Mouse (Mus musculus): Measurements from ENCODE around the gene Smarcad1. TPM values are rescaled to one million over a fixed set of nuclear protein-coding genes. Genes with fewer than 3 reads are reported as not detected.

Gene Smarcad1
- polyA plus RNA-seq, 1 experiment from 2014 or later: 118 TPM

- no peaks in the 10 kb centered on the region for H3K27me3 ChIP-seq (ENCODE audit: control insufficient read depth, insufficient read depth, low read length)
- DNase-seq (peak; percentile 37), ATAC-seq (ENCODE audit: low FRiP score, low TSS enrichment) (no peak)
- H3K9me3 ChIP-seq (ENCODE audit: control insufficient read depth, low read length): no peaks in the 10 kb centered on the region
- H3K27ac ChIP-seq (replicated peaks; ENCODE audit: low read depth, low read length): no peak overlapping the region
- WGBS: 17% methylated on average over 6 of the region's 6 CpGs
- no peaks in the 10 kb centered on the region for H3K36me3 ChIP-seq (ENCODE audit: control insufficient read depth, insufficient read depth, low read length)
- no peak overlapping the region for H3K9ac ChIP-seq (replicated peaks; ENCODE audit: low read length)
- H3K4me1 ChIP-seq (ENCODE audit: control insufficient read depth, insufficient read depth, low read length): no peaks in the 10 kb centered on the region
- no peak overlapping the region for H3K4me3 ChIP-seq (replicated peaks; ENCODE audit: low read depth, low read length)
- H3K4me2 ChIP-seq (ENCODE audit: low read length): no peak overlapping the region
Measured at GRCm38 (mm10) chr6:65132376-65132775, 90.0 kb downstream of the Smarcad1 start.

- H3K4me2 ChIP-seq (ENCODE audit: low read length): no peak overlapping the region
- H3K36me3 ChIP-seq (ENCODE audit: control insufficient read depth, insufficient read depth, low read length): no peaks in the 10 kb centered on the region
- 24% methylated on average over 2 of the region's 2 CpGs for WGBS
- no peak overlapping the region for H3K4me3 ChIP-seq (replicated peaks; ENCODE audit: low read depth, low read length)
- no peaks in the 10 kb centered on the region for H3K27me3 ChIP-seq (ENCODE audit: control insufficient read depth, insufficient read depth, low read length)
- H3K9me3 ChIP-seq (ENCODE audit: control insufficient read depth, low read length): no peaks in the 10 kb centered on the region
- H3K4me1 ChIP-seq (ENCODE audit: control insufficient read depth, insufficient read depth, low read length): peaks cover 15% of the 10 kb centered on the region; the same call in 1 of the 2 replicates
- DNase-seq: peak; percentile 36
- no peak overlapping the region for H3K9ac ChIP-seq (replicated peaks; ENCODE audit: low read length)
- peak overlapping the region; percentile 60 for H3K27ac ChIP-seq (replicated peaks; ENCODE audit: low read depth, low read length)
- peak; percentile 60; the same call in 1 of the 2 replicates for ATAC-seq (ENCODE audit: low FRiP score, low TSS enrichment)
Measured at GRCm38 (mm10) chr6:65137802-65138201, 95.4 kb downstream of the Smarcad1 start.

GRCm38 (mm10) chr6:65138243-65138642 is 95.9 kb downstream of the Smarcad1 start:
- H3K4me3 ChIP-seq (replicated peaks; ENCODE audit: low read depth, low read length): no peak overlapping the region
- H3K27me3 ChIP-seq (ENCODE audit: control insufficient read depth, insufficient read depth, low read length): no peaks in the 10 kb centered on the region
- H3K9me3 ChIP-seq (ENCODE audit: control insufficient read depth, low read length): no peaks in the 10 kb centered on the region
- H3K27ac ChIP-seq (replicated peaks; ENCODE audit: low read depth, low read length): peak overlapping the region; percentile 60
- DNase-seq (peak; percentile 68), ATAC-seq (ENCODE audit: low FRiP score, low TSS enrichment) (no peak)
- no peak overlapping the region for H3K9ac ChIP-seq (replicated peaks; ENCODE audit: low read length)
- H3K36me3 ChIP-seq (ENCODE audit: control insufficient read depth, insufficient read depth, low read length): no peaks in the 10 kb centered on the region
- H3K4me2 ChIP-seq (ENCODE audit: low read length): no peak overlapping the region
- 69% methylated on average over 1 of the region's 1 CpGs for WGBS
- peaks cover 15% of the 10 kb centered on the region; the same call in 1 of the 2 replicates for H3K4me1 ChIP-seq (ENCODE audit: control insufficient read depth, insufficient read depth, low read length)

- no peak overlapping the region for H3K9ac ChIP-seq (replicated peaks; ENCODE audit: low read length)
- 0 out of 2 replicates have a peak overlapping the region, but pooled peaks have one; percentile 49 for H3K27ac ChIP-seq (replicated peaks; ENCODE audit: low read depth, low read length)
- H3K9me3 ChIP-seq (ENCODE audit: control insufficient read depth, low read length): no peaks in the 10 kb centered on the region
- DNase-seq (peak; percentile 28), ATAC-seq (ENCODE audit: low FRiP score, low TSS enrichment) (peak; percentile 36; the same call in 1 of the 2 replicates)
- no peaks in the 10 kb centered on the region for H3K27me3 ChIP-seq (ENCODE audit: control insufficient read depth, insufficient read depth, low read length)
- 14% methylated on average over 5 of the region's 5 CpGs for WGBS
- H3K4me2 ChIP-seq (ENCODE audit: low read length): peak overlapping the region; percentile 3; the same call in 1 of the 2 replicates
- H3K4me3 ChIP-seq (replicated peaks; ENCODE audit: low read depth, low read length): no peak overlapping the region
- no peaks in the 10 kb centered on the region for H3K36me3 ChIP-seq (ENCODE audit: control insufficient read depth, insufficient read depth, low read length)
- H3K4me1 ChIP-seq (ENCODE audit: control insufficient read depth, insufficient read depth, low read length): peaks cover 25% of the 10 kb centered on the region
Measured at GRCm38 (mm10) chr6:65140082-65140749, 97.8 kb downstream of the Smarcad1 start.

- no peaks in the 10 kb centered on the region for H3K36me3 ChIP-seq (ENCODE audit: control insufficient read depth, insufficient read depth, low read length)
- no peaks in the 10 kb centered on the region for H3K27me3 ChIP-seq (ENCODE audit: control insufficient read depth, insufficient read depth, low read length)
- no peaks in the 10 kb centered on the region for H3K9me3 ChIP-seq (ENCODE audit: control insufficient read depth, low read length)
- 37% methylated on average over 6 of the region's 6 CpGs for WGBS
- H3K4me3 ChIP-seq (replicated peaks; ENCODE audit: low read depth, low read length): no peak overlapping the region
- no peak overlapping the region for H3K9ac ChIP-seq (replicated peaks; ENCODE audit: low read length)
- H3K4me2 ChIP-seq (ENCODE audit: low read length): peak overlapping the region; percentile 3; the same call in 1 of the 2 replicates
- peaks cover 25% of the 10 kb centered on the region for H3K4me1 ChIP-seq (ENCODE audit: control insufficient read depth, insufficient read depth, low read length)
- ATAC-seq (ENCODE audit: low FRiP score, low TSS enrichment) (peak; percentile 9; the same call in 1 of the 2 replicates), DNase-seq (no peak)
- H3K27ac ChIP-seq (replicated peaks; ENCODE audit: low read depth, low read length): no peak overlapping the region
Measured at GRCm38 (mm10) chr6:65140750-65141243, 98.4 kb downstream of the Smarcad1 start.

- no peak for DNase-seq
- H3K9ac ChIP-seq (replicated peaks; ENCODE audit: low read length): no peak overlapping the region
- no peak for ATAC-seq (ENCODE audit: low FRiP score, low TSS enrichment)
- no peaks in the 10 kb centered on the region for H3K9me3 ChIP-seq (ENCODE audit: control insufficient read depth, low read length)
- no peak overlapping the region for H3K4me3 ChIP-seq (replicated peaks; ENCODE audit: low read depth, low read length)
- no peaks in the 10 kb centered on the region for H3K36me3 ChIP-seq (ENCODE audit: control insufficient read depth, insufficient read depth, low read length)
- no peaks in the 10 kb centered on the region for H3K27me3 ChIP-seq (ENCODE audit: control insufficient read depth, insufficient read depth, low read length)
- peaks cover 25% of the 10 kb centered on the region for H3K4me1 ChIP-seq (ENCODE audit: control insufficient read depth, insufficient read depth, low read length)
- H3K27ac ChIP-seq (replicated peaks; ENCODE audit: low read depth, low read length): no peak overlapping the region
- 79% methylated on average over 1 of the region's 1 CpGs for WGBS
- H3K4me2 ChIP-seq (ENCODE audit: low read length): no peak overlapping the region
Measured at GRCm38 (mm10) chr6:65142316-65142715, 99.9 kb downstream of the Smarcad1 start.

- Histone ChIP-seq H3K4me2 (ENCODE audit: low read length) (peak within 1 kb of the TSS; percentile 42), H3K4me3 (replicated peaks; ENCODE audit: low read depth, low read length) (0 out of 2 replicates have a peak within 1 kb of the TSS, but pooled peaks have one; percentile 5), H3K9me3 (ENCODE audit: control insufficient read depth, low read length) (no peaks in the 10 kb centered on the region), H3K27me3 (ENCODE audit: control insufficient read depth, insufficient read depth, low read length) (no peaks in the 10 kb centered on the region), H3K9ac (replicated peaks; ENCODE audit: low read length) (no peak within 1 kb of the TSS), H3K27ac (replicated peaks; ENCODE audit: low read depth, low read length) (no peak within 1 kb of the TSS), H3K36me3 (ENCODE audit: control insufficient read depth, insufficient read depth, low read length) (no peaks in the 10 kb centered on the region), H3K4me1 (ENCODE audit: control insufficient read depth, insufficient read depth, low read length) (peaks cover 20% of the 10 kb centered on the region)
- ATAC-seq (ENCODE audit: low FRiP score, low TSS enrichment) (0 out of 2 replicates have a peak, but pooled peaks have one; percentile 10), DNase-seq (peak; percentile 30)
- WGBS: 12% methylated on average over 16 of the region's 16 CpGs
Measured at GRCm38 (mm10) chr6:65144621-65145205, 102.3 kb downstream of the Smarcad1 start, which contains the start of gene Hpgds. TSS of gene Hpgds (minus strand) at chr6:65144908.

GRCm38 (mm10) chr6:65146363-65146762 is 104.0 kb downstream of the Smarcad1 start:
- no peaks in the 10 kb centered on the region for H3K27me3 ChIP-seq (ENCODE audit: control insufficient read depth, insufficient read depth, low read length)
- no peak overlapping the region for H3K27ac ChIP-seq (replicated peaks; ENCODE audit: low read depth, low read length)
- no peak for ATAC-seq (ENCODE audit: low FRiP score, low TSS enrichment)
- no peak overlapping the region for H3K4me2 ChIP-seq (ENCODE audit: low read length)
- peaks cover 10% of the 10 kb centered on the region for H3K4me1 ChIP-seq (ENCODE audit: control insufficient read depth, insufficient read depth, low read length)
- H3K9me3 ChIP-seq (ENCODE audit: control insufficient read depth, low read length): no peaks in the 10 kb centered on the region
- no peaks in the 10 kb centered on the region for H3K36me3 ChIP-seq (ENCODE audit: control insufficient read depth, insufficient read depth, low read length)
- no peak overlapping the region for H3K9ac ChIP-seq (replicated peaks; ENCODE audit: low read length)
- 94% methylated on average over 4 of the region's 4 CpGs for WGBS
- no peak overlapping the region for H3K4me3 ChIP-seq (replicated peaks; ENCODE audit: low read depth, low read length)
- no peak for DNase-seq

All from midbrain, embryonic 14.5 days (tissue).